Mouse (Mus musculus): Measurements from ENCODE around the gene Phf24. TPM values are rescaled to one million over a fixed set of nuclear protein-coding genes. Genes with fewer than 3 reads are reported as not detected.
A peak's percentile ranks its signal among the peaks of the same experiment; 100 is the strongest.

Phf24 gene
- total RNA-seq (2017): 0.10 TPM in 1 of 3 replicates, not detected in the others

GRCm38 (mm10) chr4:42916617-42917401 lies at the start of gene Phf24:
Gene Phf24 (plus strand): TSS chr4:42916660.
- ATAC-seq (replicated peaks; ENCODE audit: insufficient number of reproducible peaks, low FRiP score, low TSS enrichment, poor library complexity, severe bottlenecking): no peak

DNA sequence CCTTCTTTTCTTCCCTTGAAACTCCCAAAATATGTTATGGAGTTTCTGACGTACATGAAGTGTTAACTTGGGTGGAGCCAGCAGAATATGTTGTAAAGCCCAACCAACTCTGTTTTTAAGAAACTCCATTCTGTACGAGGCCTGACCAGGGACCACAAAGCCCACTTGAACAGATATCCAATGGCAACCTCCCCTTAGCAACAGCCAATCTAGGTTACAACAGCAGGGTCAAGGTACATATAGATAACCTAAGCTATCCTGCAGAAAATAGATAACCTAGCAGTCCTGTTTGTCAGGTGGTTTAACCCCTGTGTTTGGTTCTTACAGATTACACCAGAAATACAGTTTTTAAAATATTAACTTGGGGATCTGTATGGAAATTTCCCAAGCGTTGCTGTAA lies 49.1 kb upstream of the Phf24 start:
- ATAC-seq (replicated peaks; ENCODE audit: insufficient number of reproducible peaks, low FRiP score, low TSS enrichment, poor library complexity, severe bottlenecking): no peak

DNA sequence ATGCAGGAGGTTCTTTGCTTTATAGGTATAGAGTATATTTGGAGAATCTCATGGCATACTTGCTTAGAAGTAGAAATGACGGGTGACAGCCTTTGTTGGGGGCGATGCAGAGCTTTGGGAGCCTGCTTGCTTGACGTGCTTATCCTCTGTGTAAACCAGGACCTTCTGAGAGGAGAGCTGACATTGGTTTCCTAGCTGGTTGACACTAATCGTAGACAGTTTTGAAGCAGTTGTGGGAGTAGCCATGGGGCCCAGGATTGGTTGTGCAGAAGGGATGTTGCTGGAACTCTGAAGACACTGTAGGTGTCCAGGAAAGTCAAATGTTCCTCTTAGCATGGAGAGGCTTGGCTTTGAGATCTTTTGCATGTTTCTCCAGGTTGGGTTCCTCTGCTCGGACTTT lies 48.3 kb upstream of the Phf24 start:
- ATAC-seq (replicated peaks; ENCODE audit: insufficient number of reproducible peaks, low FRiP score, low TSS enrichment, poor library complexity, severe bottlenecking): no peak

DNA sequence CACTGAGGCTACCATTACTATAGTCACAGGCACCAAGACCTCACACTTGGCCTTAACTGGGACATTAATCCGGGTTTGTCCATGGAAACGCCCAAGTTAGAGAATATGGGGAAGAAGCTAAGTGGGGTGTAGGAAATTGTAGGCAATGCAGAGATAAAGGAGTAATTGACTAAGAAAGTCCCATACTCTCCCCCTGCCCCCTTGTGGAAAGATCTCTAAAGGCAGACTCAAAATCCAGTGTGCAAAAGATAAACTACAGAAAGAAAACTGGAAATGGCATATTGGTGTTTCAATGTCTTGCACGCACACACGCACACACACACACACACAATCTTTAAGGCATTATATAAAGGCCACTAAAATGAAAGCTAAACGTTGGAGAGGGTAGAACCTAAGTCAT lies 45.7 kb upstream of the Phf24 start:
- ATAC-seq (replicated peaks; ENCODE audit: insufficient number of reproducible peaks, low FRiP score, low TSS enrichment, poor library complexity, severe bottlenecking): no peak

GRCm38 (mm10) chr4:42872151-42872550 lies 44.3 kb upstream of the Phf24 start:
- ATAC-seq (replicated peaks; ENCODE audit: insufficient number of reproducible peaks, low FRiP score, low TSS enrichment, poor library complexity, severe bottlenecking): no peak

DNA sequence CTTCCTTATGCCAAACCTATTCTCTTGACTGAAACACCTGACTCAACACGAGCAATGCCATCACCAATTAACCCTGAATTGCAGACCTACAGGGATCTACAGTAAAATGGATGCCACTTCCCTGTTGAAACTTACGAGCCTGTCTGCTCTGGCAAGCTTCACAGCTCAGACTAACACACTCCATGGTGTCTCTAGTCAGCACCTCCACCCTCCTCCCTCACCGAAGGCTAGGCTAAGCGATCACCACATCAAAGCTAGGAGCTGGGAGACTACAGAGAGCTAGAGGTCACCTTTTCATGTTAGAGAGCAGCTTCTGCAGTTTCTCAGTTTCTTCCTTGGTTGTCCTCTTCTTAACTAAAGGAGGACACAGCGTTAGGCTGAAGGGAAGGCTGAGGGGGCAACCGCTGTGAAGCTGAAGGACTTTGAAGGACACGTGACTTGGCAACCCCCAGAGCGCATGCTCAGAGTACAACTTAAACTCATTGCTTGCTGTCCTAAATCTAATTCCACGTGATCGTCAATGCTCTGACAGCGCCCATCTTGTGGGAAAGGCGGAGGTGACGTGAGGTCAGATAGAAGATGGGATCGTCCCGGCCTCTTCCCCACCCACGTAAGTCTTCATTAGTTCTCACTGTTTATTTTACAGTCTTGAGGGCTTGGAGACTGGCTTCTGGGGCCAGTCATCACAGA lies 43.6 kb upstream of the Phf24 start:
- ATAC-seq (replicated peaks; ENCODE audit: insufficient number of reproducible peaks, low FRiP score, low TSS enrichment, poor library complexity, severe bottlenecking): no peak

GRCm38 (mm10) chr4:42874134-42874533 lies 42.3 kb upstream of the Phf24 start, which contains the start of gene Fam205c:
Gene Fam205c (minus strand): TSS chr4:42874234.
- no peak for ATAC-seq (replicated peaks; ENCODE audit: insufficient number of reproducible peaks, low FRiP score, low TSS enrichment, poor library complexity, severe bottlenecking)

- ATAC-seq (replicated peaks; ENCODE audit: insufficient number of reproducible peaks, low FRiP score, low TSS enrichment, poor library complexity, severe bottlenecking): peak; percentile 78; the same call in 1 of the 2 replicates
Observed at GRCm38 (mm10) chr4:42876586-42877291, 39.7 kb upstream of the Phf24 start.

DNA sequence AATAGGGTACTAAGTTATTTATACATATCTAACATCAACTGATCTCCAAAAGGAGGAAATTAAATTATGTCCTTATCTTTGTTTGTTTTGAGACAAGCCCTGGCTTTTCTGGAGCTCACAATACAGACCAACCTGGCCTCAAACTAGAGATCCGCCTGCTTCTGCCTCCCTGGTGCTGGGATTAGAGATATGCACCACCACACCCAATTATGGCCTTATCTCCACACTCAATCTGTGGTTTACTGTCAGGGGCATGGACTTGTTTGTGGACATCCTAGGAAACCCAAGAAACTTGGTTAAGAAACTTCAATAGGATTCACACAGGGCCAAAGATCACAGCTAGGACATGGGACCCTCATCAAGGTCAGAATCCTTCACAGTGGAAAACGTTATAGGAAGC lies 38.8 kb upstream of the Phf24 start:
- no peak for ATAC-seq (replicated peaks; ENCODE audit: insufficient number of reproducible peaks, low FRiP score, low TSS enrichment, poor library complexity, severe bottlenecking)

GRCm38 (mm10) chr4:42879829-42880676 lies 36.4 kb upstream of the Phf24 start:
- ATAC-seq (replicated peaks; ENCODE audit: insufficient number of reproducible peaks, low FRiP score, low TSS enrichment, poor library complexity, severe bottlenecking): 0 out of 2 replicates have a peak, but pooled peaks have one; percentile 22

DNA sequence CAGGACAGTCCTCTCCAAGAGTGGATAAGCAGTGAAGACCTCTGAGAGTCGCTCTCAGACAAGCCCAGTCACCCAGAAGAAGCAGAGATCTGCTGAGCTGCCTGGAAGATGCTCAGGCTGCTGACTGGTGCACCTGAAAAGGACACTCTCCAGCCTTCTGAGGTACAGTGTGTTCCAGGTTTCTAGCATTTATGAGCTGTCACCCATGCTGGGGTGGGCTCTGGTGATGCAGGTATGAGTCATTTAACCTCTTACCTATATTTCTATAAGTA lies 35.8 kb upstream of the Phf24 start:
- no peak for ATAC-seq (replicated peaks; ENCODE audit: insufficient number of reproducible peaks, low FRiP score, low TSS enrichment, poor library complexity, severe bottlenecking)

- ATAC-seq (replicated peaks; ENCODE audit: insufficient number of reproducible peaks, low FRiP score, low TSS enrichment, poor library complexity, severe bottlenecking): no peak
Observed at GRCm38 (mm10) chr4:42886926-42887325, 29.5 kb upstream of the Phf24 start.

GRCm38 (mm10) chr4:42888806-42889205 lies 27.7 kb upstream of the Phf24 start:
- ATAC-seq (replicated peaks; ENCODE audit: insufficient number of reproducible peaks, low FRiP score, low TSS enrichment, poor library complexity, severe bottlenecking): no peak

DNA sequence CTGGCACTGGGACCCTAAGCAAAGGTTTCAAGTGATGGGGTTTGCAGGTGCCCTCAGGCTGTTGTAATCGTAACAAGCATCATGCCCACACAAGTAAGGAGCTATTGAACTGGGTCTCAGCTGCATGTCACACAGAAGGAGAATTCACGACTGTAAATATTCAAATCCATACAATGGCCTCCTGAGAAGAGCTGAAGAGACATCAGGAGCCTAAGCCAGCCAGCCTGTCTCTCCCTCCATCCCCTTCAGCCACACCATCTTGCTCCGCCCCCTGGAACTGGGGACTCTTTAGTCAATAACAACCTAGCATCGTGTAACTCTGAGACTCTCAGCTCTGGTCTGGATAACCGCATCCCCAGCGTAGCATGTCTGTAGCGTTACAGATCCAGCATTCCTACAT lies 25.3 kb upstream of the Phf24 start:
- ATAC-seq (replicated peaks; ENCODE audit: insufficient number of reproducible peaks, low FRiP score, low TSS enrichment, poor library complexity, severe bottlenecking): no peak

DNA sequence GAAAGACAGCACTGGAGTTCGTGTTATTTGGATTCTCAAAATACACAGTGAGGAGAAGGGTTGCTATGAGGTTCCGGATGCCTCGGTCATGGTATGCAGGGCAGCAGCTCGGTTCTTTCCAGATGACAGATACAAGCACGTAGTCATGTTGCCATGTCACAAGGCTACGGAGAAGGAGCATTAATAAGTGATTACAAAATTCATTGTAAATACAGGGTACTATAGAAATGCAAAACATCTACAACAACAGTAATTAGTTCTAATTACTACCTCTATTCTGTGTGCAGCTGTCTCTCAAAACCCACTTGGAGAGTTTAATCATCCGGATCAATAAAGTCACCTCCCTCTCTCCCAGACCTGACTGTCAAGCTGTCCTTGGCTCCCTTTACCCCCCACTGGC lies 21.3 kb upstream of the Phf24 start:
- ATAC-seq (replicated peaks; ENCODE audit: insufficient number of reproducible peaks, low FRiP score, low TSS enrichment, poor library complexity, severe bottlenecking): no peak

- ATAC-seq (replicated peaks; ENCODE audit: insufficient number of reproducible peaks, low FRiP score, low TSS enrichment, poor library complexity, severe bottlenecking): no peak
Observed at GRCm38 (mm10) chr4:42898914-42899313, 17.5 kb upstream of the Phf24 start.

DNA sequence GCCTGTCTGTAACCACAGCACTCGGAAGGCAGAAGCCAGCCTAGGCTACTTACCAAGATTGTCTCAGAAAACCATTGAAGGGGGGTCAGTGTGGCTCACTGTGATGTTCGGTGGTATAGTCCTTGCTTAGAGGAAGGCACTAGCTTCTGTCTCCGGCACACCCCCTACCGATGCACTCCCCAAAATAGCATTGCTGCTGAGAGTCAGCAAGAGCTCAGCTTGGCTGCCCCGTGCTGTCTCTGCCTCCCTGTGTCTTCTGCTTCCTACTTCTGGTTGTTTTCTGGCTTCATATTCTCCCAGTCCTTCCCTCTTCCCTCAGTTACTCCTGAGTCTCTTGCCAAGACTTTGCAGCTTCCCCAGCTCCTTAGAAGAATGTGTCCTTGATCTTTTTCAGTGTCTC lies 15.6 kb upstream of the Phf24 start:
- no peak for ATAC-seq (replicated peaks; ENCODE audit: insufficient number of reproducible peaks, low FRiP score, low TSS enrichment, poor library complexity, severe bottlenecking)

GRCm38 (mm10) chr4:42902174-42902573 lies 14.3 kb upstream of the Phf24 start:
- no peak for ATAC-seq (replicated peaks; ENCODE audit: insufficient number of reproducible peaks, low FRiP score, low TSS enrichment, poor library complexity, severe bottlenecking)

- ATAC-seq (replicated peaks; ENCODE audit: insufficient number of reproducible peaks, low FRiP score, low TSS enrichment, poor library complexity, severe bottlenecking): no peak
Observed at GRCm38 (mm10) chr4:42902730-42903129, 13.7 kb upstream of the Phf24 start.
